Mouse (Mus musculus) thymus, adult 2 months (tissue): ENCODE data around the gene Zim1. TPM values are rescaled to one million over a fixed set of nuclear protein-coding genes. Genes with fewer than 3 reads are reported as not detected.

Experiments
- DNase-seq: peaks from one replicate; pipeline ENCODE4 v3.0.0; 2021
- H3K27ac ChIP-seq: fragments of 200-500 bp; 2 replicates; pipeline ENCODE4 v1.5.1; 2012; ENCODE audit warnings: low read length, control low read depth; ENCODE audit not compliant: control insufficient read depth, insufficient read depth
- H3K27me3 ChIP-seq: fragments of 200-500 bp; 2 replicates; pipeline ENCODE4 v1.6.1; 2012; ENCODE audit warnings: mild to moderate bottlenecking, low read length, moderate library complexity, mixed read lengths; ENCODE audit not compliant: control insufficient read depth, insufficient read depth
- H3K36me3 ChIP-seq: fragments of 200-500 bp; 2 replicates; pipeline ENCODE4 v1.6.1; 2012; ENCODE audit warnings: mild to moderate bottlenecking, low read length, moderate library complexity; ENCODE audit not compliant: control insufficient read depth, insufficient read depth
- H3K4me1 ChIP-seq: fragments of 200-500 bp; replicated peaks from 2 replicates; pipeline ENCODE4 v1.6.1; 2012; ENCODE audit warnings: low read length; ENCODE audit not compliant: control insufficient read depth, insufficient read depth
- H3K4me3 ChIP-seq: fragments of 200-500 bp; 2 replicates; pipeline ENCODE4 v1.5.1; 2012; ENCODE audit warnings: mild to moderate bottlenecking, low read length, control low read depth, moderate library complexity; ENCODE audit not compliant: control insufficient read depth, insufficient read depth
- CTCF ChIP-seq: fragments of 200-500 bp; IDR thresholded peaks from 2 replicates; pipeline ENCODE4 v1.5.1; 2012; ENCODE audit warnings: mild to moderate bottlenecking, control low read depth, low read length, moderate library complexity, borderline replicate concordance; ENCODE audit not compliant: control insufficient read depth, poor library complexity, insufficient read depth; ENCODE audit errors: extremely low read depth
- POLR2A ChIP-seq: fragments of 200-500 bp; IDR thresholded peaks from 2 replicates; pipeline ENCODE4 v1.6.1; 2012; ENCODE audit warnings: mild to moderate bottlenecking, low read length, control low read depth, moderate library complexity; ENCODE audit not compliant: control insufficient read depth, poor library complexity, insufficient read depth; ENCODE audit errors: extremely low read depth
- WGBS: fragments of 180-500 bp; shearing (Covaris S2); methylation state at CpG from one replicate; pipeline ENCODE4 v1.1.7; 2018; 5-methylcytosine and 5-hydroxymethylcytosine counted together
- polyA plus RNA-seq: library from polyadenylated mRNA; depleted of rRNA; stranded (reverse); fragments of >200 nt; gene quantifications from 2 replicates; pipeline ENCODE4 v1.2.3, GENCODE M21; 2012

Zim1 gene
- polyA plus RNA-seq, 1 experiment = 0.15 TPM

- TF ChIP-seq CTCF = no peak
- no peak for TF ChIP-seq POLR2A
- H3K27me3 ChIP-seq = no peaks in the 10 kb centered on the region
- no peak overlapping the region for H3K4me3 ChIP-seq
- DNase-seq = no peak
- H3K4me1 ChIP-seq = no peaks in the 10 kb centered on the region
- H3K27ac ChIP-seq = no peak overlapping the region
- H3K36me3 ChIP-seq = no peaks in the 10 kb centered on the region
- WGBS = 78% methylated on average over 3 of the region's 3 CpGs
These were observed 3.0 kb upstream of the Zim1 start for GRCm38 (mm10) chr7:6699230-6699629.

- Histone ChIP-seq H3K4me1 (no peaks in the 10 kb centered on the region), H3K27me3 (no peaks in the 10 kb centered on the region), H3K36me3 (no peaks in the 10 kb centered on the region), H3K4me3 (no peak overlapping the region), H3K27ac (no peak overlapping the region)
- TF ChIP-seq POLR2A (no peak), CTCF (no peak)
- no peak for DNase-seq
- WGBS = 95% methylated on average over 6 of the region's 6 CpGs
These were observed 10.7 kb downstream of the Zim1 start for GRCm38 (mm10) chr7:6685511-6685910.

DNA sequence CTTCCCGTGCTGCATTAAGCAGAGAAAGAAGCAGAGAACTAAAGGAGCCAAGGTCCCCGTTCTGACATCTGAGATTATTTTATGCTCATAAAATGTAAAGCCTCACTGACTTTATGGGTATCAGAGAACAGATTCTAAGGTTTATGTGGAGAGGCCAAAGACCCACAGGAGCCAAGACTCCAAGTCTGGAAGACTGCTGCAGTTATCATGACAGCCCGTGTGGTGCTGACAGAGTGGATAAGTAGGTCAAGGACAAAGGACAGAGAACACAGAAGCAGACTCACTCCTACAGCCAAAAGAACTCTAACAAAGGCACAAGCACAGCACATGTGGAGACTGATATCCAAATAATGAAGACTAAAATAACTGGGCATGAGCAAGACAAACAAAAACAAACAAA is 29.5 kb downstream of the Zim1 start:
- 88% methylated on average over 3 of the region's 3 CpGs for WGBS
- no peak overlapping the region for H3K27ac ChIP-seq
- H3K36me3 ChIP-seq = no peaks in the 10 kb centered on the region
- TF ChIP-seq POLR2A (no peak), CTCF (no peak)
- no peaks in the 10 kb centered on the region for H3K27me3 ChIP-seq
- no peaks in the 10 kb centered on the region for H3K4me1 ChIP-seq
- no peak for DNase-seq
- no peak overlapping the region for H3K4me3 ChIP-seq

- Histone ChIP-seq H3K4me3 (no peak overlapping the region), H3K27me3 (no peaks in the 10 kb centered on the region), H3K36me3 (no peaks in the 10 kb centered on the region), H3K4me1 (no peaks in the 10 kb centered on the region), H3K27ac (no peak overlapping the region)
- 90% methylated on average over 7 of the region's 7 CpGs for WGBS
- no peak for DNase-seq
- TF ChIP-seq POLR2A = no peak
- no peak for TF ChIP-seq CTCF
These were observed 32.8 kb downstream of the Zim1 start for GRCm38 (mm10) chr7:6663430-6663829.

DNA sequence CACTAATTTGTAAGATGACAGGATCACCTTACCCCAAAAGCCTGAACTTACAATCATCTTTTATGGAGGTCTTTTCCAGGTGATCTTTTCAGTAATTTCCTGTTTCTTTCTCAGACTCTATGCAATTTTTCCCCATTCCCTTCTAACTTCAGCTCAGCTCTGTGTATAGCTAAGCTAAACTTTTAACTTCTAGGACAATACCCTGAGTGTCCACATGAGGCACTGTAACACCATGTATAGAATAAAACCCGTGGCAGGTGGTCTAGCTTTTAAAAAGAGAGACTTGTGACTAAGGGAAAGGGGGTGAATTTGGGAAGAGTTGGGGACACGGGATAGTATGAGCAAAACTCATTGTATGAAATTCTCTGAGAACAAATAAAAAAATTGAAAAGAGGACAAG is 36.6 kb downstream of the Zim1 start:
- Histone ChIP-seq H3K27ac (no peak overlapping the region), H3K4me3 (no peak overlapping the region), H3K4me1 (no peaks in the 10 kb centered on the region), H3K36me3 (no peaks in the 10 kb centered on the region), H3K27me3 (no peaks in the 10 kb centered on the region)
- TF ChIP-seq CTCF (no peak), POLR2A (no peak)
- 20% methylated on average over 2 of the region's 2 CpGs for WGBS
- DNase-seq = no peak

DNA sequence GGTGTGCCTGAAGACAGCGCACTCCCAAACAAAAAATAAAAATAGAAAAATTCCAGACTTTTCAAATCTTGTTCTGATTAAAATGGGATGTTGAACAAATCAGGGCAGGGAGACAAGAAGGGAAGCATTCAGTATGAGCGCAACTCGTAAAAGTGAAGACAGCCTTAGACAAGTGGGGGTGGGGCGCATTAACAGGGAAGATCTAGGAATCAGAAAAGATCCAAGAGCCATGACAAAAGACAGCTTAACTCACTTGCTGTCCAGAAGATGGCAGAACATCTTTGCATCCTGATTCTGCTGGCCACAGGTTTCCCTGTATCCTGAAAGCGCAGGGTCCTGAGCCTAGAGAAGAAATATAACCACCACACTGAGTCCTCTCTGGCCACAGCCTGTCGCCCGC is 37.6 kb downstream of the Zim1 start:
- H3K4me1 ChIP-seq = no peaks in the 10 kb centered on the region
- no peaks in the 10 kb centered on the region for H3K27me3 ChIP-seq
- TF ChIP-seq CTCF (no peak), POLR2A (no peak)
- H3K36me3 ChIP-seq = no peaks in the 10 kb centered on the region
- H3K4me3 ChIP-seq = no peak overlapping the region
- WGBS = 91% methylated on average over 7 of the region's 7 CpGs
- H3K27ac ChIP-seq = no peak overlapping the region
- DNase-seq = no peak

- Histone ChIP-seq H3K36me3 (no peaks in the 10 kb centered on the region), H3K27ac (no peak overlapping the region), H3K27me3 (no peaks in the 10 kb centered on the region), H3K4me1 (no peaks in the 10 kb centered on the region), H3K4me3 (no peak overlapping the region)
- TF ChIP-seq CTCF = no peak
- DNase-seq = no peak
- 83% methylated on average over 5 of the region's 5 CpGs for WGBS
These were observed 44.1 kb downstream of the Zim1 start for GRCm38 (mm10) chr7:6652151-6652550.

DNA sequence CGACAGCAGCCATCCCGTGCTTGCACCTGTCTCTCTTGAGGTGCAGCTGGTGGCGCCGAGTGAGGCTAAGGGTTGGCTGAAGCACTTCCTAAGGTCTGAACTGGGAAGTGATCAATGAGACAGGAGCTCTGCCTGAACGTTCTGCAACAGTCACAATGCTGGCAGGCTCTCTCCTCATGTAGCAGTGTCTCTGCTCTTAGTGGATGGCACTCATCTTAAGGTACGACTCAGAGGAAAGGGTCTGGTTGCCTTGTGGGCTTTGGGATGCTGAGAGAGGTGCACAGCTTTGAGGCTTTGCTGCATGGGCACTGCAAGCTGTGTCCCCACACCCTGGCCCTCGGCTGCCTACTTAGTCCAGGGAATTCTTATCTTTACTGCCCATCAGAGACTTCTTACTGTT is 45.0 kb downstream of the Zim1 start:
- TF ChIP-seq CTCF = no peak
- no peak for TF ChIP-seq POLR2A
- Histone ChIP-seq H3K27me3 (no peaks in the 10 kb centered on the region), H3K36me3 (no peaks in the 10 kb centered on the region), H3K4me1 (no peaks in the 10 kb centered on the region), H3K27ac (no peak overlapping the region), H3K4me3 (no peak overlapping the region)
- 79% methylated on average over 7 of the region's 7 CpGs for WGBS
- no peak for DNase-seq
